Mouse (Mus musculus) left cerebral cortex, adult 8-10 months (tissue): ENCODE results near the gene Gm5129. TPM values are rescaled to one million over a fixed set of nuclear protein-coding genes. Genes with fewer than 3 reads are reported as not detected.
A peak's percentile ranks its signal among the peaks of the same experiment; 100 is the strongest.
"Not testable (repeated sequence)": the region's sequence is repeated elsewhere in the genome, so short reads cannot be mapped to it uniquely, and the experiment has no call there.

Experiments
- DNase-seq, 2 experiments: peaks; one replicate each; pipeline ENCODE4 v3.0.0; 2022; ENCODE audit warnings: low spot score in 2 of 2
- total RNA-seq, 4 experiments: library from RNA; stranded (reverse); gene quantifications; 2 replicates each; pipeline ENCODE4 v1.2.4; 2022

Gm5129 gene
- total RNA-seq, result not detected

- peak; percentile 96 to 98 for DNase-seq
These were observed at the start of gene Gm5129, which contains the start of gene Dnajb6 for GRCm38 (mm10) chr5:29735557-29736061. Gene Gm5129, minus strand, starts transcription at chr5:29735936. Gene Dnajb6, plus strand, starts transcription at chr5:29735688.

GRCm38 (mm10) chr5:29784906-29785305 lies 49.2 kb upstream of the Gm5129 start:
- DNase-seq, result not testable (repeated sequence)

GRCm38 (mm10) chr5:29782261-29782660 lies 46.5 kb upstream of the Gm5129 start:
- no peak for DNase-seq

GRCm38 (mm10) chr5:29779733-29780132 lies 44.0 kb upstream of the Gm5129 start:
- DNase-seq, result not testable (repeated sequence)

GRCm38 (mm10) chr5:29778029-29778428 lies 42.3 kb upstream of the Gm5129 start:
- no peak for DNase-seq

- peak in 1 of 2 experiments; percentile 53 for DNase-seq
These were observed 39.7 kb upstream of the Gm5129 start for GRCm38 (mm10) chr5:29775437-29775836.

- DNase-seq, result no peak
These were observed 37.9 kb upstream of the Gm5129 start for GRCm38 (mm10) chr5:29773460-29774150.

GRCm38 (mm10) chr5:29772651-29773330 lies 37.1 kb upstream of the Gm5129 start:
- no peak for DNase-seq

DNA sequence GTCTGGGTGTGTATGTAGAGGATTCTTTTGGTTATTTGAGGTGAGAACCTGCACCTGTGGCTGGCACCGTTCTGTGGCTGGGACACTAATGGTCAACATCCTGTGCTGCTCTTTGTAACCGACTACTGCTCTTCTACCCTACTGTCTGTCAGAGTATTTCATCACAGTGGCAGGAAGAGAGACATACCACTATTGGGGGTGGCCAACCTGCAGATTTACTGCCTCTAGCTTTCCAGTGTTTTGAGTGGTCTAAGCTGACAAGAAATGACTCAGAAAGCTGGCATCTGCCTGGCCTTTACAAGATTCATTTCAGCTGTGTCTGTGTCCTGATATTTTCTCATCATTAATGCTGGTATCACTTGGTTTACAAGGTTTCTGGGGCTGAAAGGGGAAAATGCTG lies 36.3 kb upstream of the Gm5129 start:
- DNase-seq, result no peak

- no peak for DNase-seq
These were observed 35.2 kb upstream of the Gm5129 start for GRCm38 (mm10) chr5:29770935-29771334.

GRCm38 (mm10) chr5:29759318-29759717 lies 23.6 kb upstream of the Gm5129 start:
- no peak for DNase-seq

DNA sequence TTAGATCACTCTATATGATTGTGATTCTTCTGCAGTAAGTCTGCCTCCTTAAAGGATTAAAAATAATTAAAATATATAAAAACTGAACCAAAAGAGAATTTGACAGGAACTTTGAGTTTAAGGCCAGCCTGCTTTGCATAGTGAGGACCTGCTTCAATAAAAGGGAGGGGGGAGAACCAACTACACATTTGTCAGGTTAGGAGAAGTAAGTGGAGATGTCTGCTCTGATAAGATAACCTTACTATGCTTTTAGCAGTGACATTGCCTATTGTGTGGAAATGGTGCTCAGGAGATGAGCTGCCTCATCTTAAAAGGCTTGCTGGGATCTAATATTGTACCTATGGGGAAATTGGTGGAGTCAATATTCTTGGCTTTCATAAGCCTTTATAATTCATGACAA lies 17.2 kb upstream of the Gm5129 start:
- DNase-seq, result no peak

DNA sequence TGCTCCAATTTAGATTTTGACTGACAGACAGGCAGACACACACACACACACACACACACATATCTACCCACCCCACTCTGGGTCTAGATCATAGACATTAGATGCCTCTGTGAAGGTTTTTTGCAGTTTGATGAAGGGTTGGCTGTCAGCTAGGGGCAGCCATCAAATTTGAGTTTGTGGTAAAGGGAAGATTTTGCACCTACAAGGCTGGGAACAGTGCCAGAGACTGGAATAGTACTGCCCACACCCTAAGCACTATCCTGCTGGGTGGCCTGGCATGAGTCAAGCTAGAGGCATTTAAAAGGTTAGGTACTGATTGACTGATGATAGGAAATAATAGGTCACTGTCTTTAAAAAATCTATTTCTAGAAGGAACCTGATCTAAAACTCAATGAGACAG lies 15.6 kb upstream of the Gm5129 start:
- DNase-seq, result peak in 1 of 2 experiments; percentile 27

DNA sequence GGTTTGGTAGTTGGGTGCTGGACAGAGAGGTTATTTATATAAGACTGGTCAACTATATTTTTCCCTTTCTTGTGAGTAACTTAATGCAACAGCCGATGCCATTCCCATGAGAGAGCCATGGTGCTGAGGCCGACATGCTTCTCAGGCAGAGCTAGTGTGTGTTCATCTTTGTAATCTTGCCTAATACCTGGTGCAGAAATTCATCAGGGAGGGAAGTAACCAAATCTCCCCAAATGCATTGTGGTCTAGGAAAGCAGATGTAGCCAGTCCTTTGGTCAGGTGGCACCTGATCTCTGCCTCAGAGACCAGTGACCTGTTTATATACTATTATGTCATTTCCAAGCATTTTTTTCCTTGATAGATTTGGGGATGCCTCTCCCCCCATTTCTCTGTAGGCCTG lies 11.9 kb upstream of the Gm5129 start:
- DNase-seq, result no peak

GRCm38 (mm10) chr5:29741093-29741492 lies 5.4 kb upstream of the Gm5129 start:
- no peak for DNase-seq

- DNase-seq, result no peak
These were observed 4.9 kb upstream of the Gm5129 start for GRCm38 (mm10) chr5:29740651-29741050.

DNA sequence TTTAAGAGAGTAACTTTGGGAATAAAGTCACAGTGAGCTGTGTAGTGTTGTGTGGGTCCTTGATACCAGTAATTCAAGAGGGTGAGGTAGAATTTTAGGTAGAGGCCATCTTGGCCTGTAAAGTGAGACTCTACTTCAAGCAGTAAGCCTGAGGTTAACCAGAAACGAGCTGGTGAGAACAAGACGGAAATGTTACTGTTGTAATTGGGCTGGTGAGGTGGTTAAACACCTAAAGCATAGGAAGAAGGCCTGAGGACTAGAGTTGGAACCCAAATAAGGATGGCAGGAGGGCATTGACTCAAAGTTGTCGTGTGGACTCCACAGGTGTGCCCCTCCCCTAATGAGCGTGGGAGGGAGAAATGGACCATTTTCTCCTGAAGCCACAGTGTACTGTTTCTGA lies 2.3 kb upstream of the Gm5129 start:
- no peak for DNase-seq

DNA sequence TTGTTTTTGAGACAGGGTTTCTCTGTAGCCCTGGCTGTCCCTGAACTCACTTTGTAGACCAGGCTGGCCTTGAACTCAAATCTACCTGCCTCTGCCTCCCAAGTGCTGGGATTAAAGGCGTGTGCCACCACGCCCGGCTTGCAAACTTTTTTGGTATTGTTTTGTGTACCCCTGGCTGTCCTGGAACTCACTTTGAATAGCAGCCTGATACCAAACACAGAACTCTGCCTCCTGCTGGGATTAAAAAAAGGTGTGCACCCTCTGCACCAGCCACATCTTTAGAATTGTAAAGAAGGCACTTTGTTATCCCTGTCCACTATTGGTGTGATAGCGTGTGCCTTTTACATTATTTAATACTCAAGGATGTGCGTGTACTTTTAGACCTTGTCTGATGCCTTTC lies 1.7 kb upstream of the Gm5129 start:
- DNase-seq, result no peak

DNA sequence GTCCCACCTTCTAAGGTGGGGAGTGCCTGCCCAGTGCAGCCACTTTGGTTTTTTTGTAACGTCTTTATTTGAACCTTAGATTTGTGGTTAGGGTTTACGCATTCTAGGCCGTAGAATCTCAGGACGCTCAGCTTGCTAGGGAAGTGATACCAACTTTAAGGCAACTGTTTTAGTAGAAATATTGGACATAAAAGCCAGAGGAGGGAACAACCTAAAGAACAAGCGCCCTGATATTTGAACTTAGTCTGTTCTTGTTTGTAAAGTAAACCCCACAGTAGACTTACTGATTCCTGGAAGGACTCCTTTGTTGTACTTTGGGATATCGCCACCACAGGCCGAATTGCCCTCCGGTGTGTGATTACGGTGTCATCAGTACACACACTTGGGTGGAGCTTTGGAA lies 1.2 kb upstream of the Gm5129 start:
- no peak for DNase-seq

DNA sequence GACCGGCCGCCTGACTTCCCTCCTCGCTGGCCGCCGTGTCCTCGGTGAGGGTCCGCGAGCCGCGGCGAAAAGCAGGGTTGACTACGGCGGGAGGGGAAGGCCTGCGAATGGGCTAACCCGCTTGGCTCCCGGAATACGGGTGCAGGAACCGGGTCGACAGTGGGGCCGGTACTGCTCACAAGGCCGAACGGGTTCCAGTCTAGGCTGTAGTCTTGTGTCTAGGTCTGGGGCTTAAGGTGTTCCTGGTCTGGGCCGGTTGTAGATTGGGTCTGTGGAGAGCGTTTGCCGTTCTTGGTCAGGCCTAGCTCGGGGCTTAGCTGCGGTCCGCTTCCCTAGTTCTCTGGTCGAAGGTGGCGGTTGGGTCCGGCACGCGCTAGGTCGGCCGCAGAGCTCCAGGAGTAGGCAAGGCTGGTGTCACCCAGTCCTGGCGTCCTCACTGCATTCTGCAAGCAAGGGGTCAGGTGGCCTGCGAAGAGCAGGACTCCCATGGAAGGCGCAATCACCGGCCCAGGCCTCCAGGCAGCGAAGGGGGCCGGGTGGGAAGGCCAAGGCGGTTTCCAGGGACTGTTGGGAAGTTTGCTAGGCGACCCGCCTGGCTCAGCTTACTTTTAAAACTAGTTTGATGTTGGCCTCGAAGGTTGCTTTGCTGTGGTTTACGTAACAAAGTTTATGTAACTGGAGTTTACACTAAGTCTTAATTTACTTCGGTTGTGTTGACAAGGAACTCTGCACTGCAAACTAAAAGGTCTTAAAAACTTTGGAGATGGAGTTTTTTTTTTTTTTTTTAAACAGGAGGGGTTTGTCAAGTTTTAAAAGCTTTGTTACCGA lies 551 bp upstream of the Gm5129 start:
- peak in 1 of 2 experiments; percentile 32 for DNase-seq

DNA sequence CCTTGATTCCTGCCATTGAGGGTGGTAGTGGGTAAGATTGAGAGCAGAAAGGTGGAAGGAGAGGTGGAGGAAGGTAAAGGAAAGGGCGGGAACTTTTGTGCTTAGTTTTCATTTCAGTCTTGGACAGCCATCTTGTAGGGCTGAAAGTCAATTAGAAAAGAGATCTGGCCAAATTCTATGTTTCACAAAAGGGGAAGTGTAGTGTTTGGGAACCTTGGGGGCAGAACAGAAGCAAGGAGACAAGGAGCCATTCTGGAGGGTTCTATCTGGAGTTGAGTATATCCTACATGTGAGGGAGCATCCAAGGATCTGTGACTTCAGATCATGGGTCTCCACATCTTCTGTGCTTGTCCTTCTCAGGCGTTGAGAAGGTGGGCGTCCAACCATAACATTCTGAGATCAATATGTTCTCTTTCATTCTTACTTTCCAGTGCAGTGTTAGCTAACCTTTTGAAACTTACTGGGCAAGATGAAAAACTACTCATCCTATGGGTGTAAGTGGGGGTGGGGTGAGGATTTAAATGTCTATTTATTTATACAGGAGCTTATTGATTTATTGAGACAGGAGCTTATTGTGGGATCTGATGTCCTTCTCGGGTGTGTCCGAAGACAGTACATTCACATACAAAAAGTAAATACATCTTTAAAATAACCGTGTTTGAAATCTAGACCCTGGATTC lies 765 bp downstream of the Gm5129 start:
- DNase-seq, result no peak
